Mouse (Mus musculus) ovary, postnatal 10 days (tissue): ENCODE results near the gene Vmn2r65.

Experiments used
- DNase-seq: peaks from one replicate; pipeline ENCODE4 v3.0.0; 2022; ENCODE audit warnings: low spot score

The Vmn2r65 gene

GRCm38 (mm10) chr7:84964015-84964414, at the start of gene Vmn2r65:
Vmn2r65 (minus strand) TSS chr7:84964115.
- no peak for DNase-seq

DNA sequence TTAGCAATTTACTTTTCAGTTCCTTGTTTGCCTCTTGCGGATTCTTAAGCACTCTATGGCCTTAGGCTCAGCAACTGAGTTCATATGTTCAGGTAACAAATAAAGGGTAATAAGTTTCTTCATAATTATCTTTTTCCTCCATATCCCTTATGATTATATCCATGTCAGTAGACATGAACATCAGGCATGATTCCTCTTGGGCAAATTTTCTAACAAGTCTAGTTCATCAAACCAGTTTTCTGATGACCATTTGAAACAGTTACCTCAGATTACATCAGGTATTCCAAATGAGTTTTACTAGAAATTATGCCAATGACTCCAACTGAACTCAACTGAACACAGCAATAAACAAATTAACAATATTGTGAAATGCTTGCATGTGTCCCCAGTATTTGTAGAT, 48.3 kb upstream of the Vmn2r65 start, which contains the start of gene Vmn2r66:
TSS of gene Vmn2r66 (minus strand) at position 101 of the 400 bp plus-strand sequence.
- no peak for DNase-seq

DNA sequence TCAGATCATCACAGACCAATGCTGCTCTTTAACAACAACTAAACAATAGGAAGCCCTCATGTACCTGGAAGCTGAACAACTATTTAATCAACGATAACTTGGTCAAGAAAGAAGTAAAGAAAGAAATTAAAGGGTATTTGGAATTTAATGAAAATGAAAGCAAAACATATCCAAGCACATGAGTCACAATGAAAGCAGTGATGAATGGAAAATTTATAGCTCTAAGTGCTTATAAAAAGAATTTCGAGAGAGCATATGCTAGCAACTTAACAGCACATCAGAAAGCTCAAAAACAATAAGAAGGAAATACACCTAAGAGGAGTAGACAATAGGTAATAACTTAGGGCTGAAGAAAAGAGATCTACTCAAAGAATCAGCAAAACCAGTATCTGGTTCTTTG, 32.8 kb upstream of the Vmn2r65 start:
- DNase-seq = no peak
